Mouse (Mus musculus) ES-E14 (cell line): ENCODE data around the gene Nsmf. TPM values are rescaled to one million over a fixed set of nuclear protein-coding genes. Genes with fewer than 3 reads are reported as not detected.

ENCODE experiments used
- DNase-seq: peaks from one replicate; pipeline ENCODE4 v3.0.0-alpha.2; 2013; ENCODE audit warnings: low read depth, low spot score
- H3K27ac ChIP-seq: 2 replicates; pipeline ENCODE4 v1.5.1; 2012; ENCODE audit warnings: low read depth, mild to moderate bottlenecking, low read length, moderate library complexity, mixed read lengths; ENCODE audit not compliant: poor library complexity, insufficient read depth, severe bottlenecking
- H3K36me3 ChIP-seq: 2 replicates; pipeline ENCODE4 v1.6.1; 2012; ENCODE audit warnings: mild to moderate bottlenecking, low read length, moderate library complexity, mixed read lengths; ENCODE audit not compliant: control insufficient read depth, poor library complexity, insufficient read depth, severe bottlenecking
- H3K4me1 ChIP-seq, 2 experiments: fragments of 150-350 bp in 1 of 2; sonication (generic) in 1 of 2; 2 replicates each; pipeline ENCODE4 v1.6.1; 2012; ENCODE audit warnings: low read length in 2 of 2, mild to moderate bottlenecking in 1 of 2, mixed read lengths in 1 of 2; ENCODE audit not compliant: control insufficient read depth in 2 of 2, insufficient read depth in 2 of 2, poor library complexity in 1 of 2
- H3K4me3 ChIP-seq, 2 experiments: fragments of 150-350 bp in 1 of 2; sonication (generic) in 1 of 2; 2 replicates each; pipeline ENCODE4 v1.5.1; 2012; ENCODE audit warnings: low read length in 2 of 2, low read depth in 1 of 2, mild to moderate bottlenecking in 1 of 2, mixed read lengths in 1 of 2; ENCODE audit not compliant: insufficient read depth in 1 of 2, poor library complexity in 1 of 2, severe bottlenecking in 1 of 2
- H3K9ac ChIP-seq: 2 replicates; pipeline ENCODE4 v1.6.1; 2012; ENCODE audit warnings: low read depth, mild to moderate bottlenecking, low read length, mixed read lengths; ENCODE audit not compliant: poor library complexity, insufficient read depth, severe bottlenecking
- H3K9me3 ChIP-seq: fragments of 150-350 bp; sonication (generic); 2 replicates; pipeline ENCODE4 v1.6.1; 2012; ENCODE audit warnings: low read depth, mild to moderate bottlenecking, low read length; ENCODE audit not compliant: control insufficient read depth, insufficient read depth
- CHD2 ChIP-seq: IDR thresholded peaks from 2 replicates; pipeline ENCODE4 v1.6.1; 2014; ENCODE audit warnings: mild to moderate bottlenecking, low read depth, low read length, inconsistent platforms
- HCFC1 ChIP-seq: IDR thresholded peaks from 2 replicates; pipeline ENCODE4 v1.6.1; 2012; ENCODE audit warnings: low read length, inconsistent platforms, borderline replicate concordance; ENCODE audit not compliant: insufficient read depth
- MAFK ChIP-seq: IDR thresholded peaks from 2 replicates; pipeline ENCODE4 v1.6.1; 2014; ENCODE audit warnings: mild to moderate bottlenecking, low read depth, low read length, inconsistent platforms; ENCODE audit not compliant: insufficient read depth
- ZC3H11A ChIP-seq: IDR thresholded peaks from 2 replicates; pipeline ENCODE4 v1.6.1; 2012; ENCODE audit warnings: low read depth, mild to moderate bottlenecking, inconsistent platforms, low read length, borderline replicate concordance
- ZNF384 ChIP-seq: IDR thresholded peaks from 2 replicates; pipeline ENCODE4 v1.6.1; 2012; ENCODE audit warnings: low read depth, low read length, inconsistent platforms
- in situ Hi-C, 2 experiments: fragments of 600-800 bp; cut with MboI; formaldehyde crosslinking; loops; one replicate each; pipeline ENCODE4 v1.15.1; 2025; ENCODE audit warnings: low sequenced_read_pairs in 2 of 2, inconsistent platforms in 1 of 2; ENCODE audit not compliant: unreplicated experiment in 2 of 2
- total RNA-seq: library from RNA; depleted of rRNA; stranded (reverse); fragments of 300-350 nt; gene quantifications from 2 replicates; pipeline ENCODE4 v1.2.3, GENCODE M21; 2012

The Nsmf gene
- total RNA-seq, 1 experiment, result 9.3 TPM

DNA sequence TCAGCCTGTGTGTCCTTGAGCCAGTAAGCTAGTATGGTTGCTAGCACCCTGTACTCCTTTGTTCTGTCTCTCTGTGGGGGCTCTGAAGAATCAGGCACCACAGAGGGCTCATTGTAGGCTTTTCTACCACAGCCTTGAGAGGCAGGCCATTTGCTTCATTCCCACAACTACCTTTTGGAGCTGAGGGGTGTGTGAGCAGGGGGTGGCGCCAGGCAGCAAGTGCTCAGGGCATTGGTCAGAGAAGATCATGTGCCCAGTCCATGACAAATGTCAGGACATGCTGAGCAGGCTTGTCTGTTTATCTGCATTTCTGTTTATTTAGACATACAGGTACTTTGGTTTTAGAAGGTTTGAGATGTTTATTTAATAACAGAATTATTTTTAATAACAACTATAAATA lies 29.0 kb upstream of the Nsmf start:
- Histone ChIP-seq H3K4me1 (peaks cover 2 to 6% of the 10 kb centered on the region in 2 experiments; a peak in 2 of 4 replicates), H3K9ac (no peak overlapping the region), H3K4me3 (no peak overlapping the region), H3K9me3 (no peaks in the 10 kb centered on the region), H3K27ac (no peak overlapping the region), H3K36me3 (no peaks in the 10 kb centered on the region)
- DNase-seq, result peak; percentile 13
- in situ Hi-C loops, result no loop called here
- TF ChIP-seq CHD2 (no peak), ZC3H11A (no peak), ZNF384 (no peak), MAFK (no peak), HCFC1 (no peak)

DNA sequence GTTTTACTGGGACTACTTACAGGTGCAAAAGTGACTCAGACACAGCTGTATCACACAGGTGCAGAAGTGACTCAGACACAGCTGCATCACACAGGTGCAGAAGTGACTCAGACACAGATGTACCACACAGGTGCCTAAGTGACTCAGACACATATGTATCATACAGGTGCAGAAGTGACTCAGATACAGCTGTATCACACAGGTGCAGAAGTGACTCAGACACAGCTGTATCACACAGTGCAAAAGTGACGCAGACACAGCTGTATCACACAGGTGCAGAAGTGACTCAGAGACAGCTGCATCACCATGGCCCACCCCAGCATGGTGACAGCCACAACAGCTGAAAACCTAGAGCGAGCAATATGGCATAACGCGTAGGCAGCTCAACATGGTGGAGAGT lies 19.2 kb upstream of the Nsmf start:
- Histone ChIP-seq H3K4me3 (no peak overlapping the region), H3K9me3 (no peaks in the 10 kb centered on the region), H3K9ac (no peak overlapping the region), H3K4me1 (no peaks in the 10 kb centered on the region), H3K27ac (no peak overlapping the region), H3K36me3 (no peaks in the 10 kb centered on the region; the same call in 1 of the 2 replicates)
- DNase-seq, result no peak
- in situ Hi-C loops, result no loop called here
- no peak for TF ChIP-seq HCFC1
- no peak for TF ChIP-seq ZNF384
- no peak for TF ChIP-seq CHD2
- TF ChIP-seq ZC3H11A, result no peak

DNA sequence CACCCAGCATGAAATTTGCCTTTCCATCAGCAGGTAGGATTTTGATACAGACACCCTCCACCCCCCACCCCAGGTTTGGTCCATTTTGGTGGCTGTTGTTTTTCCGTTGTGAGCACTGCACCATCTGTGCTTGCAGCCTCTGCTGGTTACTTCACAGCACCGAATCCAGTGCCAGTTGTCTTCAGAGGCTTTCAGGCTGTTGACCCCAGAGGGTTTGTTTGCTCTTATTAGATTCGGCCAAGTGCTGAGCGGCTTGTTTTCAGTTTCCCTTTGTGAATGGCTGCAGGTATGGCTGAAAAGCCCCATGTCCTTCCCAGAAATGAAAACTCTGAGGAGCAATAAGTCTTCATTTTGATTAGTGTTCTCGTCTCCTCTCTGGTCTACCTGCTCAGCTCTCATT lies 14.1 kb upstream of the Nsmf start:
- TF ChIP-seq HCFC1 (no peak), CHD2 (no peak), ZNF384 (no peak), ZC3H11A (no peak), MAFK (no peak)
- no peak overlapping the region for H3K27ac ChIP-seq
- H3K36me3 ChIP-seq, result no peaks in the 10 kb centered on the region; the same call in 1 of the 2 replicates
- H3K4me1 ChIP-seq, result no peaks in the 10 kb centered on the region
- no peaks in the 10 kb centered on the region for H3K9me3 ChIP-seq
- in situ Hi-C loops, result no loop called here
- no peak overlapping the region for H3K4me3 ChIP-seq
- DNase-seq, result no peak
- no peak overlapping the region for H3K9ac ChIP-seq

DNA sequence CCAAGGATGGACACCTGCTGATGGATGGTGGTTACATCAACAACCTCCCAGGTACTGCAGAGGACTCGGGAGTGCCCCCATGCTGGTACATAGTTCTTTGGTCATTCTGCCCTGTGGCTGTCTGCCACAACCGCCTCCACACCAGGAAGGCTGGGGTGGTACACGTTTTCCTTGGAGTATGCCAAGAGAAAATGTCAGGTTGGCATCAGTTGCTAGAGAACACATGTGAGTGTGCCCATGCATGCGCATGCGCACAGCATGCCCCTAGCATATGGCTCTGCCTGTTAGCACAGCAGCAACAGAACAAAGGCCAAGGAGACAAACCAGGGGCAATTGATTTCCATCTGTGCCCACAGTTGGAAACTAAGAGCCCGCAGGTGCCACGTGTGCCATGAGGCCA lies 3.2 kb upstream of the Nsmf start:
- Histone ChIP-seq H3K4me1 (peaks cover 0 to 7% of the 10 kb centered on the region in 2 experiments; a peak in 1 of 4 replicates), H3K9me3 (no peaks in the 10 kb centered on the region), H3K9ac (no peak overlapping the region), H3K27ac (no peak overlapping the region), H3K4me3 (no peak overlapping the region), H3K36me3 (peaks cover 3% of the 10 kb centered on the region; the same call in 1 of the 2 replicates)
- in situ Hi-C loops, result no loop called here
- no peak for DNase-seq
- no peak for TF ChIP-seq ZC3H11A
- TF ChIP-seq MAFK, result no peak
- no peak for TF ChIP-seq CHD2
- TF ChIP-seq HCFC1, result no peak
- TF ChIP-seq ZNF384, result no peak

DNA sequence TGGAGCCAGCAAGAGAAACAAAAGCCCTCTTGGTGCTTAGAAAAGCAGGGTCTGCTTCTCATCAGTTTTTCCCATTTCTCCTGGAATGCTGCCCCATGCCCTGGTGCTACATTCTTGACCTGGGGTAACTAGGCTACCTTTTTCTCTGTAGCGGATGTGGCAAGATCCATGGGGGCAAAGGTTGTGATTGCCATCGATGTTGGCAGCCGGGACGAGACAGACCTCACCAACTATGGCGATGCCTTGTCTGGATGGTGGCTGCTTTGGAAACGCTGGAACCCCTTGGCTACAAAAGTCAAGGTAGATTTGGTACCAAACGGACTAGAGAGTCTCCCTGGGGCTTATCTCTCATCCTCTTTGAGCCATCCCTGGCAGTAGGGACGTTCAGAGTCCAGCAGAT lies 2.7 kb upstream of the Nsmf start:
- no peak for DNase-seq
- Histone ChIP-seq H3K4me1 (peaks cover 0 to 7% of the 10 kb centered on the region in 2 experiments; a peak in 1 of 4 replicates), H3K4me3 (no peak overlapping the region), H3K36me3 (peaks cover 3% of the 10 kb centered on the region; the same call in 1 of the 2 replicates), H3K9ac (no peak overlapping the region), H3K27ac (no peak overlapping the region), H3K9me3 (no peaks in the 10 kb centered on the region)
- TF ChIP-seq CHD2 (no peak), ZNF384 (no peak), HCFC1 (no peak), ZC3H11A (no peak), MAFK (no peak)
- in situ Hi-C loops, result no loop called here
